Mouse (Mus musculus): ENCODE data around the gene Card9.

The Card9 gene

GRCm38 (mm10) chr2:26359983-26360382, 735 bp downstream of the Card9 start:
- no peak for DNase-seq

GRCm38 (mm10) chr2:26358667-26359320, 1.9 kb downstream of the Card9 start:
- no peak for DNase-seq

GRCm38 (mm10) chr2:26357484-26357883, 3.2 kb downstream of the Card9 start:
- no peak for DNase-seq

GRCm38 (mm10) chr2:26356678-26357077, 4.0 kb downstream of the Card9 start:
- DNase-seq, result peak; percentile 55

GRCm38 (mm10) chr2:26356231-26356630, 4.5 kb downstream of the Card9 start:
- DNase-seq, result peak; percentile 30

GRCm38 (mm10) chr2:26354401-26354800, 6.3 kb downstream of the Card9 start:
- no peak for DNase-seq

- DNase-seq, result no peak
Observed at GRCm38 (mm10) chr2:26353066-26353980, 7.4 kb downstream of the Card9 start.

GRCm38 (mm10) chr2:26352291-26352910, 8.3 kb downstream of the Card9 start:
- peak; percentile 80 for DNase-seq

GRCm38 (mm10) chr2:26351358-26352290, 9.1 kb downstream of the Card9 start, which contains the start of gene Dnlz:
Dnlz (minus strand) TSS chr2:26352110.
- DNase-seq, result peak; percentile 95

- no peak for DNase-seq
Observed at GRCm38 (mm10) chr2:26348241-26348640, 12.5 kb downstream of the Card9 start.

GRCm38 (mm10) chr2:26342609-26343490, 17.9 kb downstream of the Card9 start:
- no peak for DNase-seq

GRCm38 (mm10) chr2:26342044-26342443, 18.7 kb downstream of the Card9 start:
- DNase-seq, result no peak

- no peak for DNase-seq
Observed at GRCm38 (mm10) chr2:26341510-26341981, 19.2 kb downstream of the Card9 start.

- no peak for DNase-seq
Observed at GRCm38 (mm10) chr2:26339204-26339551, 21.5 kb downstream of the Card9 start.

- DNase-seq, result no peak
Observed at GRCm38 (mm10) chr2:26338302-26339203, 22.2 kb downstream of the Card9 start.

GRCm38 (mm10) chr2:26330702-26331101, 30.0 kb downstream of the Card9 start:
- no peak for DNase-seq

GRCm38 (mm10) chr2:26330056-26330468, 30.7 kb downstream of the Card9 start:
- no peak for DNase-seq

GRCm38 (mm10) chr2:26329402-26329801, 31.3 kb downstream of the Card9 start:
- no peak for DNase-seq

GRCm38 (mm10) chr2:26327852-26328251, 32.9 kb downstream of the Card9 start:
- no peak for DNase-seq

Measured in thymus, postnatal 25 days (tissue).